Mouse (Mus musculus): Measurements from ENCODE around the gene Dph2.

Dph2 gene

GRCm38 (mm10) chr4:117891738-117892161 lies at the start of gene Dph2:
Gene Dph2 (minus strand): TSS chr4:117892032.
- DNase-seq (ENCODE audit: low spot score in 2 of 2): peak; percentile 87 to 90

GRCm38 (mm10) chr4:117936964-117937363 lies 45.1 kb upstream of the Dph2 start:
- no peak for DNase-seq (ENCODE audit: low spot score in 2 of 2)

GRCm38 (mm10) chr4:117934081-117934480 lies 42.2 kb upstream of the Dph2 start:
- DNase-seq (ENCODE audit: low spot score in 2 of 2): no peak

- no peak for DNase-seq (ENCODE audit: low spot score in 2 of 2)
These were observed 41.4 kb upstream of the Dph2 start for GRCm38 (mm10) chr4:117933248-117933647.

GRCm38 (mm10) chr4:117929391-117929881 lies 37.6 kb upstream of the Dph2 start, which contains the start of gene Artn:
Gene Artn (minus strand): TSS chr4:117929763.
- DNase-seq (ENCODE audit: low spot score in 2 of 2): no peak

- peak; percentile 28 to 48 for DNase-seq (ENCODE audit: low spot score in 2 of 2)
These were observed 36.9 kb upstream of the Dph2 start for GRCm38 (mm10) chr4:117928699-117929241.

- no peak for DNase-seq (ENCODE audit: low spot score in 2 of 2)
These were observed 36.4 kb upstream of the Dph2 start for GRCm38 (mm10) chr4:117928234-117928633.

- no peak for DNase-seq (ENCODE audit: low spot score in 2 of 2)
These were observed 35.0 kb upstream of the Dph2 start for GRCm38 (mm10) chr4:117926545-117927482.

GRCm38 (mm10) chr4:117924916-117925315 lies 33.1 kb upstream of the Dph2 start:
- DNase-seq (ENCODE audit: low spot score in 2 of 2): no peak

GRCm38 (mm10) chr4:117923450-117923849 lies 31.6 kb upstream of the Dph2 start:
- DNase-seq (ENCODE audit: low spot score in 2 of 2): no peak

- no peak for DNase-seq (ENCODE audit: low spot score in 2 of 2)
These were observed 29.5 kb upstream of the Dph2 start for GRCm38 (mm10) chr4:117921358-117921757.

- DNase-seq (ENCODE audit: low spot score in 2 of 2): no peak
These were observed 26.9 kb upstream of the Dph2 start for GRCm38 (mm10) chr4:117918762-117919161.

- no peak for DNase-seq (ENCODE audit: low spot score in 2 of 2)
These were observed 26.4 kb upstream of the Dph2 start for GRCm38 (mm10) chr4:117918261-117918660.

GRCm38 (mm10) chr4:117917847-117918246 lies 26.0 kb upstream of the Dph2 start:
- no peak for DNase-seq (ENCODE audit: low spot score in 2 of 2)

- no peak for DNase-seq (ENCODE audit: low spot score in 2 of 2)
These were observed 25.6 kb upstream of the Dph2 start for GRCm38 (mm10) chr4:117917402-117917801.

GRCm38 (mm10) chr4:117916386-117916785 lies 24.6 kb upstream of the Dph2 start:
- no peak for DNase-seq (ENCODE audit: low spot score in 2 of 2)

GRCm38 (mm10) chr4:117915489-117916105 lies 23.8 kb upstream of the Dph2 start:
- DNase-seq (ENCODE audit: low spot score in 2 of 2): no peak

GRCm38 (mm10) chr4:117914591-117915442 lies 23.0 kb upstream of the Dph2 start, which contains the start of gene Ipo13:
Gene Ipo13 (minus strand): TSS chr4:117914999.
- peak; percentile 96 for DNase-seq (ENCODE audit: low spot score in 2 of 2)

- DNase-seq (ENCODE audit: low spot score in 2 of 2): no peak
These were observed 22.2 kb upstream of the Dph2 start for GRCm38 (mm10) chr4:117914031-117914430.

- DNase-seq (ENCODE audit: low spot score in 2 of 2): no peak
These were observed 21.6 kb upstream of the Dph2 start for GRCm38 (mm10) chr4:117913421-117913820.

GRCm38 (mm10) chr4:117912685-117913273 lies 20.9 kb upstream of the Dph2 start:
- no peak for DNase-seq (ENCODE audit: low spot score in 2 of 2)

Data from heart, adult 9 months (tissue).